Comparison of ENCODE assay signal across 10 mouse cellular contexts in the genomic region with DNA sequence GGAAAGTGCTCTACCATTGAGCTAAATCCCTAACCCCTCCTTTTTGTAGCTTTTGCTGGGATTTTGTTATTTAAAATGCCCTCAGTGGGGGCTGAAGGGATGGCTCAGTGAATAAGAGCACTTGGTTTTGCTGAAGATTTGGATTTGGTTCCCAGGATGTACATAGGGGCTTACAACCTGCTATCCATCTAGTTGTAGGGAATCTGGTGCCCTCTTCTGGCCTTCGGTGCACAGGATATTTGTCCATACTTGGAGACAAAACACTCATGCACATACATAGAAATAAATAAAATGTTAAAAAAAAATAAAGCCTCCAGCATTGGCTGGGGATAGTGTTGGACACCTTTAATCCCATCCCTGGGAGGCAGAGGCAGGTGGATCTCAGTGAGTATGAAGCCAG. TPM values are rescaled to one million over a fixed set of nuclear protein-coding genes. Genes with fewer than 3 reads are reported as not detected.
DNase-seq lines count a peak whose midpoint lies in the region; ATAC-seq and TF ChIP-seq lines count a peak whose summit lies in the region.
"Had no signal": no experiment of that assay in that cellular context is flagged by ENCODE, and none has a peak within 500 bp of the region (broad histone marks: within the 10 kb centered on the region; RNA-seq: fewer than 3 reads in every experiment).

No protein-coding gene starts in this region.

- peaks cover 6% of the 10 kb centered on the region; the same call in 1 of the 2 replicates for H3K4me1 ChIP-seq in forebrain, postnatal 0 days (ENCODE audit: insufficient read depth)
- H3K4me1 ChIP-seq in forebrain, embryonic 16.5 days (replicated peaks; ENCODE audit: control insufficient read depth, insufficient read depth, low read length), result peaks cover 14% of the 10 kb centered on the region
- H3K4me1 ChIP-seq in E14TG2a.4 (replicated peaks; ENCODE audit: low read depth, low read length), result peaks cover 34% of the 10 kb centered on the region

- peaks cover 42% of the 10 kb centered on the region for H3K36me3 ChIP-seq in forebrain, postnatal 0 days (ENCODE audit: insufficient read depth)
- peaks cover 15% of the 10 kb centered on the region for H3K36me3 ChIP-seq in forebrain, embryonic 16.5 days (ENCODE audit: control insufficient read depth, insufficient read depth)
- peaks cover 65% of the 10 kb centered on the region for H3K36me3 ChIP-seq in E14TG2a.4 (ENCODE audit: insufficient read depth, low read length)

- H3K27me3 ChIP-seq in forebrain, postnatal 0 days (ENCODE audit: insufficient read depth, low read length), result no peaks in the 10 kb centered on the region
- no peaks in the 10 kb centered on the region for H3K27me3 ChIP-seq in forebrain, embryonic 16.5 days (replicated peaks; ENCODE audit: control insufficient read depth, insufficient read depth, low read length)
- no peaks in the 10 kb centered on the region for H3K27me3 ChIP-seq in E14TG2a.4 (ENCODE audit: insufficient read depth, low read length)
- H3K27me3 ChIP-seq: lung, embryonic 15.5 days had no signal

- 85% methylated on average over 1 of the region's 1 CpGs for WGBS in forebrain, postnatal 0 days
- WGBS in forebrain, embryonic 16.5 days, result 72% methylated on average over 1 of the region's 1 CpGs

- ATAC-seq in forebrain, postnatal 0 days, result no peak
- no peak for ATAC-seq in forebrain, embryonic 16.5 days
- ATAC-seq: activated CD4-positive, CD25-positive, alpha-beta regulatory T cell, adult 4 months had no signal

- no peaks in the 10 kb centered on the region for H3K9me3 ChIP-seq in forebrain, postnatal 0 days (ENCODE audit: low read length)
- H3K9me3 ChIP-seq in forebrain, embryonic 16.5 days (ENCODE audit: control insufficient read depth, low read length), result no peaks in the 10 kb centered on the region
- no peaks in the 10 kb centered on the region for H3K9me3 ChIP-seq in E14TG2a.4 (ENCODE audit: low read length)
- H3K9me3 ChIP-seq: lung, embryonic 15.5 days had no signal

- no peak for DNase-seq in forebrain, postnatal 0 days
- no peak for DNase-seq in left cerebral cortex, adult 2 months (ENCODE audit: extremely low spot score in 1 of 2, low spot score in 2 of 2)
- DNase-seq in left cerebral cortex, postnatal 10 days (ENCODE audit: extremely low spot score in 1 of 2, low spot score in 2 of 2), result no peak
- peak; percentile 49 to 67 for DNase-seq in kidney, postnatal 4 days
- DNase-seq in right cerebral cortex, adult 18-20 months, result no peak
- DNase-seq in adrenal gland, postnatal 25 days, result no peak

- intact Hi-C loops in left cerebral cortex, adult 2 months (cut with DNase I), result no loop called here
- intact Hi-C loops in left cerebral cortex, postnatal 10 days (cut with DNase I), result no loop called here

- H3K4me3 ChIP-seq in forebrain, postnatal 0 days (ENCODE audit: low read depth, low read length), result no peak overlapping the region
- no peak overlapping the region for H3K4me3 ChIP-seq in forebrain, embryonic 16.5 days (replicated peaks; ENCODE audit: low read length)
- H3K4me3 ChIP-seq in left cerebral cortex, adult 2 months, result no peak overlapping the region
- H3K4me3 ChIP-seq in E14TG2a.4 (replicated peaks; ENCODE audit: low read length), result no peak overlapping the region
- H3K4me3 ChIP-seq: lung, embryonic 15.5 days had no signal

- H3K27ac ChIP-seq in forebrain, postnatal 0 days (ENCODE audit: low read depth, low read length), result no peak overlapping the region
- H3K27ac ChIP-seq in forebrain, embryonic 16.5 days (ENCODE audit: low read length), result no peak overlapping the region
- H3K27ac ChIP-seq in left cerebral cortex, adult 2 months, result no peak overlapping the region
- H3K27ac ChIP-seq: lung, embryonic 15.5 days had no signal

- no peak overlapping the region for H3K4me2 ChIP-seq in forebrain, postnatal 0 days (ENCODE audit: low read depth)
- H3K4me2 ChIP-seq in forebrain, embryonic 16.5 days (ENCODE audit: low read length), result no peak overlapping the region
- H3K4me2 ChIP-seq: lung, embryonic 15.5 days had no signal

- TF ChIP-seq CTCF in forebrain, postnatal 0 days (IDR thresholded peaks at IDR 0.05; ENCODE audit: low read depth), result peak; percentile 60
- peak; percentile 47 for TF ChIP-seq CTCF in left cerebral cortex, adult 2 months (IDR thresholded peaks at IDR 0.05)
- 0 out of 2 replicates have a peak, but pooled peaks have one; percentile 5 for TF ChIP-seq CTCF in E14TG2a.4 (conservative IDR thresholded peaks at IDR 0.05; ENCODE audit: low read length)

- no peak overlapping the region for H3K9ac ChIP-seq in forebrain, postnatal 0 days
- H3K9ac ChIP-seq in forebrain, embryonic 16.5 days (replicated peaks; ENCODE audit: low read depth, low read length), result no peak overlapping the region
- H3K9ac ChIP-seq: lung, embryonic 15.5 days had no signal

RNA-seq across cellular contexts. Expression of a gene that starts 2.5 kb away (rescaled TPM):
- total RNA-seq in forebrain, postnatal 0 days (2014; rRNA removed), result 23.2 and 24.0 TPM in 2 replicates
- polyA plus RNA-seq in forebrain, postnatal 0 days (2015; fragmentation: Nextera tagmentation; extraction: Ambion mirVana), result 13.6 and 20.1 TPM in 2 replicates
- 21.9 and 30.5 TPM in 2 replicates for polyA plus RNA-seq in forebrain, embryonic 16.5 days (2015; fragmentation: Nextera tagmentation; extraction: Ambion mirVana)
- 10 to 100 TPM; 25.8 to 28.3 TPM for total RNA-seq in left cerebral cortex, adult 2 months (2021)
- 10 to 100 TPM; 24.0 to 25.2 TPM for total RNA-seq in left cerebral cortex, postnatal 10 days (2021)
- 14.8 and 15.5 TPM in 2 replicates for total RNA-seq in adrenal gland, postnatal 25 days (2021)

RNA-seq across cellular contexts. Expression of a gene that starts 14.7 kb away (rescaled TPM):
- 279 and 319 TPM in 2 replicates for total RNA-seq in forebrain, postnatal 0 days (2014; rRNA removed)
- 354 and 380 TPM in 2 replicates for polyA plus RNA-seq in forebrain, postnatal 0 days (2015; fragmentation: Nextera tagmentation; extraction: Ambion mirVana)
- polyA plus RNA-seq in forebrain, embryonic 16.5 days (2015; fragmentation: Nextera tagmentation; extraction: Ambion mirVana), result 397 and 404 TPM in 2 replicates
- total RNA-seq in left cerebral cortex, adult 2 months (2021), result 10 to 100 TPM; 95.4 to 98.9 TPM
- 100 to 1,000 TPM; 102 to 110 TPM for total RNA-seq in left cerebral cortex, postnatal 10 days (2021)
- 186 and 197 TPM in 2 replicates for total RNA-seq in adrenal gland, postnatal 25 days (2021)

RNA-seq across cellular contexts. Expression of a gene that starts 23.8 kb away (rescaled TPM):
- 39.9 and 55.1 TPM in 2 replicates for total RNA-seq in forebrain, postnatal 0 days (2014; rRNA removed)
- polyA plus RNA-seq in forebrain, postnatal 0 days (2015; fragmentation: Nextera tagmentation; extraction: Ambion mirVana), result 59.3 and 64.1 TPM in 2 replicates
- 71.1 and 80.1 TPM in 2 replicates for polyA plus RNA-seq in forebrain, embryonic 16.5 days (2015; fragmentation: Nextera tagmentation; extraction: Ambion mirVana)
- 10 to 100 TPM; 35.1 to 37.7 TPM for total RNA-seq in left cerebral cortex, adult 2 months (2021)
- total RNA-seq in left cerebral cortex, postnatal 10 days (2021), result 10 to 100 TPM; 44.3 to 52.2 TPM
- 42.1 and 48.3 TPM in 2 replicates for total RNA-seq in adrenal gland, postnatal 25 days (2021)

RNA-seq across cellular contexts. Expression of a gene that starts 23.8 kb away (rescaled TPM):
- 33.2 and 38.9 TPM in 2 replicates for total RNA-seq in forebrain, postnatal 0 days (2014; rRNA removed)
- polyA plus RNA-seq in forebrain, postnatal 0 days (2015; fragmentation: Nextera tagmentation; extraction: Ambion mirVana), result 26.1 and 35.0 TPM in 2 replicates
- 49.3 and 59.1 TPM in 2 replicates for polyA plus RNA-seq in forebrain, embryonic 16.5 days (2015; fragmentation: Nextera tagmentation; extraction: Ambion mirVana)
- total RNA-seq in left cerebral cortex, adult 2 months (2021), result 10 to 100 TPM; 26.6 to 28.6 TPM
- 10 to 100 TPM; 28.1 to 28.7 TPM for total RNA-seq in left cerebral cortex, postnatal 10 days (2021)
- 34.5 and 46.1 TPM in 2 replicates for total RNA-seq in adrenal gland, postnatal 25 days (2021)

RNA-seq across cellular contexts. Expression of a gene that starts 24.0 kb away (rescaled TPM):
- total RNA-seq in forebrain, postnatal 0 days (2014; rRNA removed), result 11.8 and 14.4 TPM in 2 replicates
- 9.0 and 10.0 TPM in 2 replicates for polyA plus RNA-seq in forebrain, postnatal 0 days (2015; fragmentation: Nextera tagmentation; extraction: Ambion mirVana)
- polyA plus RNA-seq in forebrain, embryonic 16.5 days (2015; fragmentation: Nextera tagmentation; extraction: Ambion mirVana), result 9.7 and 11.8 TPM in 2 replicates
- 10 to 100 TPM; 84.6 to 84.8 TPM for total RNA-seq in left cerebral cortex, adult 2 months (2021)
- total RNA-seq in left cerebral cortex, postnatal 10 days (2021), result 10 to 100 TPM; 24.6 to 26.7 TPM
- total RNA-seq in adrenal gland, postnatal 25 days (2021), result 15.1 and 17.7 TPM in 2 replicates

Comparison
In these comparisons a context has a peak if more than half of its experiments do, and no peak if none do; other contexts are left out.
1. DNase-seq: peak in kidney, postnatal 4 days (2 of 2); none in forebrain, postnatal 0 days (single experiment), left cerebral cortex, adult 2 months (0 of 2), left cerebral cortex, postnatal 10 days (0 of 2), right cerebral cortex, adult 18-20 months (single experiment) and adrenal gland, postnatal 25 days (single experiment).
2. CTCF ChIP-seq: peak in every context shown above with its lines; median percentile 60 in forebrain, postnatal 0 days; 47 in left cerebral cortex, adult 2 months; 5 in E14TG2a.4.